Mouse (Mus musculus) neural tube, embryonic 14.5 days (tissue): ENCODE results near the gene Tmc7. TPM values are rescaled to one million over a fixed set of nuclear protein-coding genes. Genes with fewer than 3 reads are reported as not detected.

ENCODE experiments used
- ATAC-seq: fragments of 200-750 bp; cut with Nextera tagmentation; 2 replicates; pipeline ENCODE4 v1.8.0; 2017; ENCODE audit warnings: low read depth, mild to moderate bottlenecking, moderate TSS enrichment, moderate library complexity
- H3K27ac ChIP-seq: fragments of 300-500 bp; sonication (generic); 2 replicates; pipeline ENCODE4 v1.5.1; 2014; ENCODE audit warnings: low read depth, mild to moderate bottlenecking, control low read depth, low read length, moderate library complexity, mixed read lengths
- H3K27me3 ChIP-seq: fragments of 300-500 bp; sonication (generic); 2 replicates; pipeline ENCODE4 v1.6.1; 2014; ENCODE audit warnings: low read length; ENCODE audit not compliant: control insufficient read depth, insufficient read depth
- H3K36me3 ChIP-seq: fragments of 300-500 bp; sonication (generic); 2 replicates; pipeline ENCODE4 v1.6.1; 2014; ENCODE audit warnings: low read length, mixed read lengths; ENCODE audit not compliant: control insufficient read depth, insufficient read depth
- H3K4me1 ChIP-seq: fragments of 300-500 bp; sonication (generic); 2 replicates; pipeline ENCODE4 v1.6.1; 2014; ENCODE audit warnings: low read length; ENCODE audit not compliant: control insufficient read depth, insufficient read depth
- H3K4me2 ChIP-seq: fragments of 300-500 bp; sonication (generic); 2 replicates; pipeline ENCODE4 v1.6.1; 2014; ENCODE audit warnings: mild to moderate bottlenecking, low read depth, low read length, control low read depth
- H3K4me3 ChIP-seq: fragments of 300-500 bp; sonication (generic); 2 replicates; pipeline ENCODE4 v1.5.1; 2014; ENCODE audit warnings: low read depth, low read length, control low read depth, mixed read lengths
- H3K9ac ChIP-seq: fragments of 300-500 bp; sonication (generic); replicated peaks from 2 replicates; pipeline ENCODE4 v1.6.1; 2014; ENCODE audit warnings: low read depth, mild to moderate bottlenecking, control low read depth, low read length, mixed read lengths
- H3K9me3 ChIP-seq: fragments of 300-500 bp; sonication (generic); 2 replicates; pipeline ENCODE4 v1.6.1; 2016; ENCODE audit warnings: low read length; ENCODE audit not compliant: control insufficient read depth
- WGBS: fragments of 180-500 bp; shearing (Covaris S2); extraction: QIAGEN DNeasy Blood & Tissue Kit; methylation state at CpG from one replicate; pipeline ENCODE4 v1.1.7; 2014; 5-methylcytosine and 5-hydroxymethylcytosine counted together
- polyA plus RNA-seq: library from polyadenylated mRNA; unstranded; fragments of >200 nt; fragmentation: Nextera tagmentation; extraction: Ambion mirVana; gene quantifications from 2 replicates; pipeline ENCODE4 v1.2.1, GENCODE M21; 2014

The Tmc7 gene
- polyA plus RNA-seq, 1 experiment from 2014 or later: 7.7 TPM

DNA sequence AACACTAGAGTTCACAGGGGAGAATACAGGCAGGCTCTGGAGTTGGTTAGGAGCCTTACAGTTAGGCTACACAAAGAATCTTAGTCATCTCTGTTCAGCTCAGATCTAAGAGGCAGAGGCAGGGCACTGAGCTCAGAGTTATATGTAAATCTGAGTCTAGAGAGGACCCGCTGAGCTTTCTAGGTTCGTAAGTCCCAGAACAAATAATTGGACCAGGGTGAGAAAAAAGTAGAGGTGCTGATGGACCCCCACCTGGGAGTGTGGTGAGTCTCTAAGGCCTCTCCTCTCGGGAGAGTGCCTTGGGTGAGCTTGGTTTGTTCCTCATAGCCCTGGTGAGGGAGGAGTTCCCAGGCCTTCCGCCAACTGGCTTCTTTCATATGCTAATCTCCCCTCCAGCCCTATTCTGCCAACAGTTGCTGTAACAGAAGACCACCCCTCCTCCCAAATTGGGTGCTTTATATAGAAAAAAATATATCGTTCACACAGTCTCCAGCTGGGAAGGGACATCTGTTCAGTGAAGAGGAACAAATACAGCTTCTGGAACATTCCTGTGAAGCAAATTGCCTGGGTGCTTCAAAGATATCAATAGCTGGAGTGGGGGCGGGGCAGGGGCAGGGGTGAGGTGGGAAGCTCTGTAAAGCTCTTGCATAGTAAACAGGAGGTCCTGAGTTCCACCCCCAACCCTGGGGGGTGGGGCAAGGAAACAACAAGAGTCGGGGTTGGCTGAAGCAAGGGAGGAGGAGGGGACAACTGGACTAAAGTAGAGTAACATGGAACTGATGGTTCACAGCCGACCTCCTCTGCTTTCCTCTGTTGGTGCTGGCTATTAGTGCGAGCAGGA lies 9.3 kb upstream of the Tmc7 start:
- H3K9me3 ChIP-seq: no peaks in the 10 kb centered on the region
- WGBS: 2% methylated on average over 9 of the region's 9 CpGs
- no peak overlapping the region for H3K4me2 ChIP-seq
- no peaks in the 10 kb centered on the region for H3K36me3 ChIP-seq
- ATAC-seq: peak; percentile 85
- peaks cover 14% of the 10 kb centered on the region for H3K4me1 ChIP-seq
- no peak overlapping the region for H3K4me3 ChIP-seq
- no peak overlapping the region for H3K9ac ChIP-seq
- peak overlapping the region; percentile 74 for H3K27ac ChIP-seq
- 0 out of 2 replicates have a peak, but pooled peaks cover 2% of the 10 kb centered on the region for H3K27me3 ChIP-seq

DNA sequence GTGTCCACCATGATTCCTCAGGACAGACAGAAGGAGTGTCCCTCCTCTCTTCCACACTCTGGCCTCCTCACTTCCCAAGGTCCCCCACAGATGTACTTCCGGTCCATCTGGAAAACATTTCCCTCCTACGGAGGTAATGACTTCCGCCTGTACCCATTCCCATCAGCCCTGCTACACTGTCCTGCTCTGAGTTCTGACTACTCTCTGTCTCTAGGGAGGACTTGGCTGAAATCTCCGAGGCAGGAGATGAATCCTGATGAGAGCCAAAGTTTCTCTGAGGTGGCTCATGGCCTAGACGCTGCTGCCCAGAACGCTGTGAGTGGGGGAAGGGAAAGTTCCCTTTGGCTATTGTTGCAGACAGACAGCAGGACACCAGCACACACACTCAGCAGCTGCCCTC lies 7.6 kb upstream of the Tmc7 start:
- no peak overlapping the region for H3K4me2 ChIP-seq
- peaks cover 12% of the 10 kb centered on the region for H3K4me1 ChIP-seq
- no peak for ATAC-seq
- H3K27ac ChIP-seq: no peak overlapping the region
- no peak overlapping the region for H3K9ac ChIP-seq
- no peaks in the 10 kb centered on the region for H3K9me3 ChIP-seq
- H3K4me3 ChIP-seq: no peak overlapping the region
- no peaks in the 10 kb centered on the region for H3K36me3 ChIP-seq
- H3K27me3 ChIP-seq: no peaks in the 10 kb centered on the region
- WGBS: 27% methylated on average over 6 of the region's 6 CpGs

DNA sequence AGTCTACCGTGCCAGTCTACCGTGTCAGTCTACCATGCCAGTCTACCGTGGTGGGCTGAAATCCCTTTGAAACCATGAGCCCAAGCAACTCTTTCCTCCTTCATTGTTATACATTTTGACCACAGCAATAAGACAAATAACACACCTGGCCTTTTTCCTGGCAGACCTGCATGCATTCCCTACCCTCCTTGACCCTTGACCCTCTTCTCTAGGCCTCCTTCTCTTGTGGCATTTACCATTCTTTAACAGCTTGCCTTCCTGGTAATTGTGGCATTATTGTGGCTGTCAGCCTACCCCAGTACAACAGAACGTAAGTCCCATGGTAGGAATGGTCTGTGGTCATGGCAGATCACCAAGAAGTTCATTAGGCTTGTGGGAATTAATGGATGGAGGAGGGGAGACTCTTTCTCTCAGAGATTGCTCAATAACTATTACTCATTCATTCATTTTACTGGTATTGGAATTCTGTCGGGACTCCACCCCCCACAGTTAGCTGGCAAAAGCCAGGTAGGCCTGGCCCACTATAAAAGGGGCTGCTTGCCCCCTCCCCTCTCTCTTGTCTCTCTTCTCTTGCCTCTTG lies 6.3 kb upstream of the Tmc7 start:
- 89% methylated on average over 5 of the region's 5 CpGs for WGBS
- H3K9me3 ChIP-seq: no peaks in the 10 kb centered on the region

DNA sequence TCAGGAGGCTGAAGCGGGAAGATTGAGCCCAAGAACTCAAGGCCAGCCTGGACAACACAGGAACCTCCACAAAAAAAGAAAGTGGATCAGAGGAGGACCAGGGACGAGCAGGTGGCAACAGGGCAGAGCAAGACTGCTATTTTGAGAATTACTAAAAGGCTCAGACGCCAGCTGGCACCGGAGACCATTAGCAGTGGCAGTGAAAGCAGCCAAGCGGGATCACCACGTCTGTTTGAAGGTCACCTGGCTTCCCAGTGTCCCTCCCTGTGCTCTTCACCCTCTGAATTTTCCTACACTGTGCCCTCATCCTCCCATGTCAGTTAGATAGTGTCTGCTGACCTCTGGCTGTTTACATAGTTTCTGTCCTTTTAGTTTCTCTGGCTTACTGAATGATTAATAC lies 1.3 kb upstream of the Tmc7 start:
- Histone ChIP-seq H3K4me1 (no peaks in the 10 kb centered on the region), H3K27ac (no peak overlapping the region), H3K9me3 (no peaks in the 10 kb centered on the region), H3K4me3 (no peak overlapping the region), H3K4me2 (no peak overlapping the region), H3K36me3 (no peaks in the 10 kb centered on the region), H3K9ac (no peak overlapping the region), H3K27me3 (no peaks in the 10 kb centered on the region)
- WGBS: 52% methylated on average over 6 of the region's 6 CpGs
- ATAC-seq: no peak

More for the DNA sequence above, 6.3 kb upstream of the Tmc7 start:
- ATAC-seq: no peak
- Histone ChIP-seq H3K36me3 (no peaks in the 10 kb centered on the region), H3K27ac (no peak overlapping the region), H3K4me3 (no peak overlapping the region), H3K27me3 (no peaks in the 10 kb centered on the region), H3K9ac (no peak overlapping the region), H3K4me1 (peaks cover 9% of the 10 kb centered on the region), H3K4me2 (no peak overlapping the region)

DNA sequence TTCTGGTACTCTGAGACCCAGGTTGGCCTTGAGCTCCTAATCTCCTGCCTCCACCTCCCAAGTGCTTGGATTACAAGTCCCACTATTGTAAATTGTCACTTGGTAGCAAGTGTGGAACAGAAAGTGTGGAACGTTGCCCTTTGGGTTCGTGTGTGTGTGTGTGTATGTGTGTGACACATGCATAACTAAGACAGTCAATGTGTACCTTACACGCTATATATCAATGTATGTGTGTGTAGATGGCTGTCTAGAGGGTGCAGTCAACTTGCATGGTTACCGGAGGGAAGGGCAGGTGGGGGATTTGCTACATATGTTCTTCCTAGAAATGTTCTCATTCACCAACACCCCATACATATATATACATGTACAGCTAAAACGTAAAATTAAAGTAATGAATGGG lies 390 bp upstream of the Tmc7 start:
- no peaks in the 10 kb centered on the region for H3K27me3 ChIP-seq
- no peaks in the 10 kb centered on the region for H3K4me1 ChIP-seq
- H3K4me2 ChIP-seq: peak overlapping the region; percentile 71; the same call in 1 of the 2 replicates
- no peak overlapping the region for H3K27ac ChIP-seq
- peak overlapping the region; percentile 68; the same call in 1 of the 2 replicates for H3K4me3 ChIP-seq
- peak overlapping the region; percentile 75; the same call in 1 of the 2 replicates for H3K9ac ChIP-seq
- no peaks in the 10 kb centered on the region for H3K36me3 ChIP-seq
- ATAC-seq: no peak; the same call in 1 of the 2 replicates
- WGBS: 65% methylated on average over 5 of the region's 5 CpGs
- H3K9me3 ChIP-seq: no peaks in the 10 kb centered on the region

DNA sequence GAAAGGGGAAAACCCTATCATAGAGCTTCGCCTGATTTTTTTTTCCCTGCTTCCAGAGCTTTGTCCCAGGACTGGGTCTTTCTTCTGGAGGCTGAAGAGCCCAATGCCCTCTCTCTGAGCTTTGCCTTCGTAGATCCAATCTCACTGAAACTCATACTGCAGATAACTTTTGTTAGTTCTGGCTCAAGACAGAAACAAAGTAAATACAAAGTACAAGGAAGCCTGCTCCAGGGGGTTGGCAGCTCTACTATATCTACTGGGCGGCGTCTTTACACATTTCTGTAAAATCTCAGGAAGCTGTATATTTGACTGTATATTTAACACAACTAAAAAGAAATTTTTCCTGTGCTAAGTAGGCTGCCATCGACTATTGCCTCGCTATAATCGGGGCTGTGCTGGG lies 715 bp downstream of the Tmc7 start:
- Histone ChIP-seq H3K27ac (no peak overlapping the region), H3K9me3 (no peaks in the 10 kb centered on the region), H3K4me1 (no peaks in the 10 kb centered on the region), H3K4me3 (peak overlapping the region; percentile 68), H3K36me3 (no peaks in the 10 kb centered on the region), H3K4me2 (peak overlapping the region; percentile 71), H3K9ac (no peak overlapping the region), H3K27me3 (no peaks in the 10 kb centered on the region)
- ATAC-seq: no peak
- WGBS: 17% methylated on average over 7 of the region's 7 CpGs

DNA sequence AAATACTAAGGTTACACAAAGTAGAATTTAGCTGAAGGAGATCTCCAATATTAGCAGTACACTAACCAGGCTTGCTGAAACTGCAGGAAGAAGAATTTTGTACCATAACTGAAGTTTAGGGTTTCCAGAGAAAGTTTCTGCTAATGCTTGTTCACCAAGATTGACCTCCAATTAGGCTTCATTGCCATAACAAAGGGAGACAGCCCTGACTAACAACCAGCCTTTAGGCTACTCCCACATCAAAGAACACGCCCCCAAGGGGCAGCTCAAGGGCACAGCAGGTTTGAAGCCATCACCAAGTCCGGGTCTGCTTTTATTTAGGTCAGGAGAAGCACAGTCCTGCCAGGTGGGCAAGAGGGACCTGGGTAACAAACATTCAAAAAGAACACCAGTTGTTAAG lies 4.6 kb downstream of the Tmc7 start:
- ATAC-seq: no peak
- Histone ChIP-seq H3K27ac (no peak overlapping the region), H3K4me3 (no peak overlapping the region), H3K9ac (no peak overlapping the region), H3K4me2 (no peak overlapping the region), H3K27me3 (no peaks in the 10 kb centered on the region), H3K9me3 (no peaks in the 10 kb centered on the region), H3K4me1 (no peaks in the 10 kb centered on the region), H3K36me3 (no peaks in the 10 kb centered on the region)
- WGBS: 59% methylated on average over 2 of the region's 2 CpGs

DNA sequence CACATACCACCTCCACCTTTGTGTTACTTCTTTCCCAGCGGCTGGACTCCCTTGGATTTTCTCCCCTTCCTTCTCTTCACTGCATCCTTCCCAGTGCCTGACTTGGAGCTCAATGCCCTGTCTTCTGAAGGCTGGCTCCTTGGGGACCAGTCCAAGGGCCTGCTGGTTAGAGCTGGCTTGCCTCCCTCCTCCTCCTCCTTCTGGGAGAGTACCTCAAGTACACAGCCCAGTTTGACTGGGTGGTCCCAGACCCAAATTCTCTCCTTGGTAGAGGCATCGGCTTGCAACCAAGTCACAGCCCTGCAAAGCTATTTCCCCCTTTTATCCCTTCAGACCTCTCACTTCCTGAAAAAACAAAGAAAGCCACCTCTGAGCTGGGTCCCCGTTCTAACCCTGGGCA lies 6.3 kb downstream of the Tmc7 start:
- Histone ChIP-seq H3K9me3 (no peaks in the 10 kb centered on the region), H3K4me1 (no peaks in the 10 kb centered on the region), H3K27me3 (no peaks in the 10 kb centered on the region), H3K27ac (no peak overlapping the region), H3K4me2 (no peak overlapping the region), H3K9ac (no peak overlapping the region), H3K36me3 (no peaks in the 10 kb centered on the region), H3K4me3 (no peak overlapping the region)
- ATAC-seq: no peak
- WGBS: 64% methylated on average over 3 of the region's 3 CpGs

DNA sequence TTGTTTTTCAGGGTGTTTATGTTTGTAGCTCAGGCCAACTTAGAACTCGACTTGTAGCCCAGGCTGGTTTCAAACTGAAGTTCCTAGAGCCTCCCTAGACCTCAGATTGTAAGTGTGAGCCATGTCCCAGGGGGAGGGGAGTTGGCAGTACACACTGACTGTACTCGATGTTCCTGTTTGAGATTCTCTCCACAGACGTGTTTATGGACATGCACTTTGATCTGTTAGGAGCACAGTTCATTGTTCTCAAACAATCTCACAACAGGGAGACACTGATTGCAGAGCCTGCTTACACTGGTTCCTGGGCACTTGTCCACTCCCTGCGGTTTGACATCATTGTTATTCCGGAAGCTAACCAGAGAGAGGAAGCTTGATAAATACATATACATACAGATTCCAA lies 12.5 kb downstream of the Tmc7 start:
- no peak overlapping the region for H3K4me3 ChIP-seq
- no peak for ATAC-seq
- no peaks in the 10 kb centered on the region for H3K9me3 ChIP-seq
- 45% methylated on average over 5 of the region's 5 CpGs for WGBS
- H3K4me2 ChIP-seq: no peak overlapping the region
- no peak overlapping the region for H3K9ac ChIP-seq
- no peaks in the 10 kb centered on the region for H3K36me3 ChIP-seq
- H3K27me3 ChIP-seq: no peaks in the 10 kb centered on the region
- H3K4me1 ChIP-seq: no peaks in the 10 kb centered on the region
- no peak overlapping the region for H3K27ac ChIP-seq
